Mouse (Mus musculus) c-Kit-positive CD71-positive TER-119-positive erythroid progenitor cells, embryonic 14.5 days (primary cell): ENCODE data around the gene Zfp207.
"Not testable (repeated sequence)": the region's sequence is repeated elsewhere in the genome, so short reads cannot be mapped to it uniquely, and the experiment has no call there.

Experiments used
- DNase-seq: peaks from one replicate; pipeline ENCODE4 v3.0.0-alpha.2; 2013; ENCODE audit warnings: low spot score

Gene Zfp207

GRCm38 (mm10) chr11:80383019-80383625, at the start of gene Zfp207:
Gene Zfp207, plus strand, starts transcription at chr11:80383279.
- DNase-seq = peak; percentile 95

- DNase-seq = no peak
Observed at GRCm38 (mm10) chr11:80335609-80336350, 47.3 kb upstream of the Zfp207 start.

- no peak for DNase-seq
Observed at GRCm38 (mm10) chr11:80336351-80336730, 46.7 kb upstream of the Zfp207 start.

GRCm38 (mm10) chr11:80342482-80342881, 40.6 kb upstream of the Zfp207 start:
- DNase-seq = no peak

GRCm38 (mm10) chr11:80351832-80352430, 31.1 kb upstream of the Zfp207 start:
- peak; percentile 69 for DNase-seq

- no peak for DNase-seq
Observed at GRCm38 (mm10) chr11:80354832-80355231, 28.2 kb upstream of the Zfp207 start.

- no peak for DNase-seq
Observed at GRCm38 (mm10) chr11:80368949-80369348, 14.1 kb upstream of the Zfp207 start.

GRCm38 (mm10) chr11:80376651-80377050, 6.4 kb upstream of the Zfp207 start:
- no peak for DNase-seq

GRCm38 (mm10) chr11:80377712-80378451, 5.2 kb upstream of the Zfp207 start, which contains the start of gene 5730455P16Rik:
Gene 5730455P16Rik, minus strand, starts transcription at chr11:80378034.
- peak; percentile 80 for DNase-seq

GRCm38 (mm10) chr11:80378452-80379068, 4.5 kb upstream of the Zfp207 start:
- DNase-seq = not testable (repeated sequence)

- not testable (repeated sequence) for DNase-seq
Observed at GRCm38 (mm10) chr11:80379184-80379583, 3.9 kb upstream of the Zfp207 start.

GRCm38 (mm10) chr11:80382626-80383018, 457 bp upstream of the Zfp207 start:
- peak; percentile 71 for DNase-seq

- DNase-seq = peak; percentile 79
Observed at GRCm38 (mm10) chr11:80383626-80384046, 557 bp downstream of the Zfp207 start.

- no peak for DNase-seq
Observed at GRCm38 (mm10) chr11:80384461-80384860, 1.4 kb downstream of the Zfp207 start.

GRCm38 (mm10) chr11:80385055-80385454, 2.0 kb downstream of the Zfp207 start:
- no peak for DNase-seq

- no peak for DNase-seq
Observed at GRCm38 (mm10) chr11:80386790-80387189, 3.7 kb downstream of the Zfp207 start.

GRCm38 (mm10) chr11:80389885-80390284, 6.8 kb downstream of the Zfp207 start:
- no peak for DNase-seq

- DNase-seq = no peak
Observed at GRCm38 (mm10) chr11:80391407-80392120, 8.5 kb downstream of the Zfp207 start.

GRCm38 (mm10) chr11:80395930-80396329, 12.9 kb downstream of the Zfp207 start:
- no peak for DNase-seq

- DNase-seq = no peak
Observed at GRCm38 (mm10) chr11:80396617-80397016, 13.5 kb downstream of the Zfp207 start.

- not testable (repeated sequence) for DNase-seq
Observed at GRCm38 (mm10) chr11:80407878-80408277, 24.8 kb downstream of the Zfp207 start.
